Mouse (Mus musculus): Measurements from ENCODE around the gene Slc38a10.

GRCm38 (mm10) chr11:120107796-120108195 lies 43.4 kb downstream of the Slc38a10 start:
- TF ChIP-seq CTCF (IDR thresholded peaks at IDR 0.05; ENCODE audit: control insufficient read depth, insufficient read depth, insufficient replicate concordance, low read depth, low read length): no peak
- TF ChIP-seq POLR2A (IDR thresholded peaks at IDR 0.05; ENCODE audit: control insufficient read depth, low read depth, low read length): no peak
